Mouse (Mus musculus) liver, postnatal 0 days (tissue): ENCODE measurements around the gene Men1. TPM values are rescaled to one million over a fixed set of nuclear protein-coding genes. Genes with fewer than 3 reads are reported as not detected.
A peak's percentile ranks its signal among the peaks of the same experiment; 100 is the strongest.

Experiments
- ATAC-seq: fragments of 200-750 bp; cut with Nextera tagmentation; 2 replicates; pipeline ENCODE4 v1.8.0; 2017; ENCODE audit warnings: mild to moderate bottlenecking, moderate library complexity
- DNase-seq: peaks from one replicate; pipeline ENCODE4 v3.0.0-alpha.2; 2016
- H3K27ac ChIP-seq: fragments of 300-500 bp; sonication (generic); 2 replicates; pipeline ENCODE4 v1.5.1; 2014; ENCODE audit warnings: antibody characterized with exemption, moderate library complexity, mild to moderate bottlenecking, low read depth
- H3K27me3 ChIP-seq: fragments of 300-500 bp; sonication (generic); 2 replicates; pipeline ENCODE4 v1.6.1; 2014; ENCODE audit warnings: low read length, control low read depth, mixed read lengths; ENCODE audit not compliant: insufficient read depth
- H3K36me3 ChIP-seq: fragments of 300-500 bp; sonication (generic); replicated peaks from 2 replicates; pipeline ENCODE4 v1.6.1; 2014; ENCODE audit warnings: mild to moderate bottlenecking, control low read depth, low read length, moderate library complexity, mixed read lengths; ENCODE audit not compliant: insufficient read depth
- H3K4me1 ChIP-seq: fragments of 300-500 bp; sonication (generic); 2 replicates; pipeline ENCODE4 v1.6.1; 2014; ENCODE audit warnings: antibody characterized with exemption, mild to moderate bottlenecking, control low read depth; ENCODE audit not compliant: insufficient read depth
- H3K4me2 ChIP-seq: fragments of 300-500 bp; sonication (generic); 2 replicates; pipeline ENCODE4 v1.6.1; 2014; ENCODE audit warnings: low read depth, mild to moderate bottlenecking, low read length, moderate library complexity, mixed read lengths
- H3K4me3 ChIP-seq: fragments of 300-500 bp; sonication (generic); 2 replicates; pipeline ENCODE4 v1.5.1; 2014; ENCODE audit warnings: low read depth, low read length
- H3K9ac ChIP-seq: fragments of 300-500 bp; sonication (generic); replicated peaks from 2 replicates; pipeline ENCODE4 v1.6.1; 2014; ENCODE audit warnings: mild to moderate bottlenecking, moderate library complexity
- H3K9me3 ChIP-seq: fragments of 300-500 bp; sonication (generic); 2 replicates; pipeline ENCODE4 v1.6.1; 2016; ENCODE audit warnings: mild to moderate bottlenecking, control low read depth, low read length, mixed read lengths
- CTCF ChIP-seq: sonication (generic); IDR thresholded peaks from 2 replicates; pipeline ENCODE4 v1.5.1; 2016; ENCODE audit warnings: antibody characterized with exemption, low read depth
- EP300 ChIP-seq: IDR thresholded peaks from 2 replicates; pipeline ENCODE4 v1.6.1; 2016; ENCODE audit warnings: antibody characterized with exemption, low read depth, mild to moderate bottlenecking
- WGBS: fragments of 180-500 bp; shearing (Covaris S2); extraction: QIAGEN DNeasy Blood & Tissue Kit; methylation state at CpG from one replicate; pipeline ENCODE4 v1.1.7; 2014; ENCODE audit not compliant: insufficient replicate concordance; 5-methylcytosine and 5-hydroxymethylcytosine counted together
- polyA plus RNA-seq: library from polyadenylated mRNA; unstranded; fragments of >200 nt; fragmentation: Nextera tagmentation; extraction: Ambion mirVana; gene quantifications from 2 replicates; pipeline ENCODE4 v1.2.1, GENCODE M21; 2015

Gene Men1
- polyA plus RNA-seq, 1 experiment from 2014 or later: 10.0 TPM

DNA sequence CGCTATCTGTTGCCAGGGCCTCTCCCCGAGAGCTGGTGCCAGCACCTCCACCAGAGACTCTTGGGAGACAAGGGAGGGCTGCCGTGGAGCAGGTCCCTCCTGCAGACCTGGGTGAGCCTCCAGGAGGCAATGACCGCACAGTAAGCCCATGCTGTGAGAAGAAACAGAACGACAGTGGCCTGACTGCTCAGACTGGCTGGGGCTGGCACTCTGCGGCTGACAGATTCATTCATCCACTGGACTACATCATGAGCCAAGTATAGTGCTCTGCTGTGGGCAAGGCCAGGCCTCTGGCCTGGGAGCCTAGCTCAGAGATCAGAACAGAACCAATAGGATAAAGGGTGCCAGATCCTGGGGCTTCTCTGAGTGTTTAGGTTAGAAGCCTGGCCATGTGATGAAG is 30.9 kb upstream of the Men1 start:
- ATAC-seq: no peak
- H3K27me3 ChIP-seq: no peaks in the 10 kb centered on the region
- H3K9me3 ChIP-seq: no peaks in the 10 kb centered on the region
- H3K4me2 ChIP-seq: no peak overlapping the region
- DNase-seq: no peak
- H3K27ac ChIP-seq: peak overlapping the region; percentile 41; the same call in 1 of the 2 replicates
- peaks cover 80% of the 10 kb centered on the region for H3K4me1 ChIP-seq
- H3K36me3 ChIP-seq: peaks cover 6% of the 10 kb centered on the region
- H3K9ac ChIP-seq: 0 out of 2 replicates have a peak overlapping the region, but pooled peaks have one; percentile 18
- TF ChIP-seq CTCF: no peak
- TF ChIP-seq EP300: no peak
- 79% methylated on average over 6 of the region's 6 CpGs for WGBS
- H3K4me3 ChIP-seq: no peak overlapping the region

DNA sequence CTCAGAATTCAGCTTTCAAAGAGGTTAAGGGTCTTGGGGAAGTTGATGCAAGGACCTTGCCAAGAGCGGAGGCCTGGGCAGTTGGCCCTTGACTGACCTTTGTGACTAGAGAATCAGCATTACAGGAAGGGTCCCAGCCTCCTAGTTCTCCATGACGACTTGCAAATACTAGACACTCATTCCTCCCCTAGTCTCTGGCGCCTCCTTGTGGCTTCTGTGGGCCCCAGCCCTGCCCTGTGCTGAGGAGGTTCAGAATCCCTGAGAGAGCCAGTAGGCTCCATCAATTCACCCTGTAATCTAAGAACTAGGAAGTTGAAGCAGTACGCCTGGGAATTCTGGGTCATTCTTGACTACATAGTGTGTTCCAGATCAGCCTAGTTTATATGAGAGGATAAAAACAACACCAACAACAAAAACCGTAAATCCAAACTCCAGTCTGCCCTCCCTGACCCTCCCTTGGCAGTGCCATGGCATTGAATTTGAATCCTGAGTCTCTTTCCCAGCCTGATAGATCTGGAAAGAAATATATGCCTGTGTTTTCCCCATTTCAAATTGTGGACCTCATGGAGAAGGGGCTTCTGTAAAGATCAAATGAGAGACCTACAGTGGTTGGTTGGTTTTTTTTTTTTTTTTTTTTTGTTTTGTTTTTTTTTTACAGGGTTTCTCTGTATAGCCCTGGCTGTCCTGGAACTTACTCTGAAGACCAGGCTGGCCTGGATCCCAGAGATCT is 29.8 kb upstream of the Men1 start:
- peaks cover 69% of the 10 kb centered on the region for H3K4me1 ChIP-seq

DNA sequence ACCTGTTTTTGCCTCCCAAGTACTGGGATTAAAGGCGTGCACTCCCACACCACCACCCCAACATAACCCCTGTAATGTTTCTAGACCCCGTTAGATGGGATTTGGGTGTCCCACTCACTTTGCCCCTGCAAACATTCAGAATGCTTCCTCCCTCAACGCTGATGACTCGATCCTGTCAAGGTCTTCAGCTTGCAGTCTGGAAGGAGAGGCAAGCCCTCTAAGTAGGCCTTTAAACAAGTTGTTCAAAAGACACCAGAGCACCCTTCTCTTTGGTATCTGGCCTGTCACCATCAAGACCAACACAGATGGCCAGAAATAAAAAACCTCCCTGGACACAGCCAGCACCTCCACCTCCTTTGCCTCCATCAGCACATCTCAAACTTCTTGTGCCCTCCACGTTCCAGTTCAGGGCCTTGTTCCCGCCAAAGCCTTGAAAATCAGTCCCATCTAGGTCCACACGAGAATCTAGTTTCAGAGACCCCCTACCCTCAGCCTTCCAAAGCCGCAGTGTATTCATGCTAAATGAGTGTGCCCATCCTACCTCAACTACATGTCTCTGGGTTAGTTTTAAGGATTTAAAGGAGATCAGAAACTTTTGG is 29.2 kb upstream of the Men1 start:
- 0 out of 2 replicates have a peak, but pooled peaks cover 3% of the 10 kb centered on the region for H3K36me3 ChIP-seq
- H3K27ac ChIP-seq: peak overlapping the region; percentile 76
- no peak for ATAC-seq
- H3K27me3 ChIP-seq: no peaks in the 10 kb centered on the region
- TF ChIP-seq EP300 (no peak), CTCF (no peak)
- H3K4me2 ChIP-seq: peak overlapping the region; percentile 94
- DNase-seq: no peak
- H3K4me3 ChIP-seq: peak overlapping the region; percentile 68
- no peaks in the 10 kb centered on the region for H3K9me3 ChIP-seq
- WGBS: 56% methylated on average over 8 of the region's 8 CpGs
- peak overlapping the region; percentile 72 for H3K9ac ChIP-seq
- peaks cover 64% of the 10 kb centered on the region for H3K4me1 ChIP-seq

More for the DNA sequence above, 29.8 kb upstream of the Men1 start:
- no peaks in the 10 kb centered on the region for H3K9me3 ChIP-seq
- 0 out of 2 replicates have a peak overlapping the region, but pooled peaks have one; percentile 18 for H3K27ac ChIP-seq
- ATAC-seq (peak; percentile 34), DNase-seq (peak; percentile 95)
- H3K4me2 ChIP-seq: no peak overlapping the region
- TF ChIP-seq EP300: no peak
- TF ChIP-seq CTCF: peak; percentile 99
- no peaks in the 10 kb centered on the region for H3K27me3 ChIP-seq
- no peak overlapping the region for H3K4me3 ChIP-seq
- no peak overlapping the region for H3K9ac ChIP-seq
- 22% methylated on average over 5 of the region's 5 CpGs for WGBS
- H3K36me3 ChIP-seq: no peaks in the 10 kb centered on the region

DNA sequence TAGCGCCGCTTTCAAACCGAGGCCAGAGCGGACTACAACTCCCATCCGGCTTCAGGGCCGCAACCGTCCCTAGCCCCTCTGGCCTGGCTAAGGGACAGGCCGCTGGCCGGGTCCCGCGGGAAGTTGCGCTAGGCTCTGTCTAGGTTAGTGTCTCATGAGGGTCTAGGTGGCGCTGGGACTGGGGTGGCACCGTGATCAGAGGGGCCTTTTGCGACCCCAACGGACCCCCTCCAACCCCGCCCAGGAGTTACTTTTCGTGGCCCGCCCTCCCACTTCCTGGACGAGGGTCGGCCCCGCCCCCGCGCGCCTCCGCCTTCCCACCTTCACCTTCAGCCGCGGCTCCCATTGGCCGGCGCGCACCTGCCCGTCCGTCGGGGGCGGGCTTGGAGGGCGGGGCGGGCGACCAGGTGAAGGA is 28.6 kb upstream of the Men1 start, which contains the start of gene Cdc42bpg:
Cdc42bpg (plus strand) TSS at position 320 of the 415 bp plus-strand sequence.
- Histone ChIP-seq H3K36me3 (peaks cover 4% of the 10 kb centered on the region; the same call in 1 of the 2 replicates), H3K4me1 (peaks cover 59% of the 10 kb centered on the region), H3K9ac (peak within 1 kb of the TSS; percentile 72), H3K9me3 (no peaks in the 10 kb centered on the region), H3K4me2 (peak within 1 kb of the TSS; percentile 94), H3K4me3 (peak within 1 kb of the TSS; percentile 68), H3K27ac (peak within 1 kb of the TSS; percentile 76), H3K27me3 (no peaks in the 10 kb centered on the region)
- WGBS: 2% methylated on average over 30 of the region's 38 CpGs
- TF ChIP-seq CTCF (no peak), EP300 (no peak)
- ATAC-seq (peak; percentile 90), DNase-seq (peak; percentile 93)

DNA sequence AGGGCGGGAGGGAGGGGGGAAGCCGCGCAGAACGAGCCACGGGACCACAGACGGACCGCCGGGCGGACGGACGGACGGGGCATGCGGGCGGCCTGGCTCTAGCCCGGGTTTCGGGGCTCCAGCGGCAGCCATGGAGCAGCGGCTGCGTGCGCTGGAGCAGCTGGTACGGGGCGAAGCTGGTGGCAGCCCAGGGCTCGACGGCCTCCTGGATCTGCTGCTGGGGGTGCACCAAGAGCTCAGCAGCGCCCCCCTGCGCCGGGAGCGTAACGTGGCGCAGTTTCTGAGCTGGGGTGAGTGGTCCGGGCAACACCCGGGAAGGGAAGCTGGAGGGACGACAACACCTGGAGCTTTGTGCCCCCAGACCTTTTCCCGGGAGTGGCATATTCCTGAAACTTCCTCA is 28.2 kb upstream of the Men1 start:
- Histone ChIP-seq H3K27me3 (no peaks in the 10 kb centered on the region), H3K9ac (peak overlapping the region; percentile 72), H3K4me1 (peaks cover 55% of the 10 kb centered on the region), H3K4me3 (peak overlapping the region; percentile 68), H3K27ac (peak overlapping the region; percentile 76), H3K9me3 (no peaks in the 10 kb centered on the region), H3K4me2 (peak overlapping the region; percentile 94), H3K36me3 (peaks cover 8% of the 10 kb centered on the region; the same call in 1 of the 2 replicates)
- peak; percentile 79 for ATAC-seq
- peak; percentile 91 for DNase-seq
- WGBS: under 1% methylated on average over 26 of the region's 34 CpGs
- TF ChIP-seq CTCF (peak; percentile 91), EP300 (no peak)

DNA sequence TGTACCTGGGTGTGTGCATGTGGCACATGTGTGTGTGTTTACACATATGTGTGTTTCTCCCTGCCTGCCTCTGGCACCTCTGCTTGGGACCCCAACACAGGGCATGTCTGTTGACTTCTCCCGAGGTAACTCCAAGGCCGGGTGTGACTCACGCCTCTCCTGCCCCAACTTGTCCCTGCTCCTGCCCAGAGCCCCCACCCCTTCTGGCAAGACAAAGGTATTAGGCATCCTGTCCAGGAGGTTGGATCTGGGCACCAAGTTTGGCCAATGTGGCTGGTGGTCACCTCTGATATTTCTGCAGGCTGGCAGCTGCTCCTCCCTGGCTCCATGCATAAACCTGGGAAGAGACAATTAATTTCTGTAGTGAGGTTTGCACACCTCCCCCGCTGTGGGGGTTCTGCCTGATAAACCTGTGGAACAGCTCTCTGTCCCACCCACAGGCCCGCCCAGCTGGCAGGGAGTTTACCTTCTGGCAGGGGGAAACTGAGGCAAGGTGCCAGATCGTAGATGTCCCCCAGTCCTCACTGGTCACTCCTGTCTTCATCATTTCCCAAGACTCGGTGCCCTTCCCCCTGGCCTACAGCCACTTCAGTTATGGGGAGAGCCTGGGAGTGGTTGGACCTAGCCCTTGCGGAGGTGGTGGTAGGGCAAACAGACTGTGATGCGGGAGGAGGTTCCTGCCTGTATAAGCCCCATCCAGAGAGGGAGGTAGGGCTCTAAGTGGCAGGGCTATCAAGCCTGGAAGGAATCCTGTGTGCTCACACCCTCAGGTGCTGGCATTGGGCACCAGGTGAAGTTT is 26.8 kb upstream of the Men1 start:
- Histone ChIP-seq H3K9ac (no peak overlapping the region; the same call in none of the 2 replicates), H3K4me2 (peak overlapping the region; percentile 94), H3K4me1 (peaks cover 42% of the 10 kb centered on the region), H3K4me3 (peak overlapping the region; percentile 68; the same call in 1 of the 2 replicates), H3K27ac (no peak overlapping the region), H3K27me3 (no peaks in the 10 kb centered on the region), H3K9me3 (no peaks in the 10 kb centered on the region), H3K36me3 (peaks cover 16% of the 10 kb centered on the region; the same call in 1 of the 2 replicates)
- DNase-seq (peak; percentile 35), ATAC-seq (no peak)
- 74% methylated on average over 9 of the region's 9 CpGs for WGBS
- TF ChIP-seq CTCF: no peak
- no peak for TF ChIP-seq EP300
